Mouse (Mus musculus): Measurements from ENCODE around the gene Nid2.

The Nid2 gene

GRCm38 (mm10) chr14:19858808-19859776 lies 108.0 kb downstream of the Nid2 start:
- DNase-seq (ENCODE audit: low read depth): no peak

GRCm38 (mm10) chr14:19860281-19860680 lies 109.2 kb downstream of the Nid2 start:
- no peak for DNase-seq (ENCODE audit: low read depth)

Data from c-Kit-positive CD71-positive TER-119-negative erythroid progenitor cells, embryonic 14.5 days (primary cell).